Mouse (Mus musculus) hindbrain, embryonic 10.5 days (tissue): ENCODE data around the gene Pld1. TPM values are rescaled to one million over a fixed set of nuclear protein-coding genes. Genes with fewer than 3 reads are reported as not detected.

Experiments used
- DNase-seq: peaks from one replicate; pipeline ENCODE4 v3.0.0-alpha.2; 2017; ENCODE audit warnings: low spot score
- H3K27ac ChIP-seq: fragments of 300-500 bp; sonication (generic); 2 replicates; pipeline ENCODE4 v1.5.1; 2016; ENCODE audit warnings: mild to moderate bottlenecking, moderate library complexity
- H3K27me3 ChIP-seq: fragments of 300-500 bp; sonication (generic); 2 replicates; pipeline ENCODE4 v1.6.1; 2016; ENCODE audit warnings: mild to moderate bottlenecking; ENCODE audit not compliant: poor library complexity, insufficient read depth, severe bottlenecking
- H3K36me3 ChIP-seq: fragments of 300-500 bp; sonication (generic); 2 replicates; pipeline ENCODE4 v1.6.1; 2016; ENCODE audit warnings: mild to moderate bottlenecking, moderate library complexity
- H3K4me1 ChIP-seq: fragments of 300-500 bp; sonication (generic); replicated peaks from 2 replicates; pipeline ENCODE4 v1.6.1; 2016; ENCODE audit warnings: mild to moderate bottlenecking
- H3K4me3 ChIP-seq: fragments of 300-500 bp; sonication (generic); 2 replicates; pipeline ENCODE4 v1.5.1; 2016; ENCODE audit warnings: mild to moderate bottlenecking, moderate library complexity
- H3K9me3 ChIP-seq: fragments of 300-500 bp; sonication (generic); 2 replicates; pipeline ENCODE4 v1.6.1; 2016; ENCODE audit warnings: mild to moderate bottlenecking, moderate library complexity
- WGBS: fragments of 180-500 bp; shearing (Covaris S2); methylation state at CpG from one replicate; pipeline ENCODE4 v1.1.7; 2016; 5-methylcytosine and 5-hydroxymethylcytosine counted together
- polyA plus RNA-seq: library from polyadenylated mRNA; unstranded; fragments of >200 nt; fragmentation: Nextera tagmentation; extraction: Ambion mirVana; gene quantifications from 2 replicates; pipeline ENCODE4 v1.2.1, GENCODE M21; 2016

Pld1 gene
- 2.8 and 3.2 TPM in 2 replicates for polyA plus RNA-seq

DNA sequence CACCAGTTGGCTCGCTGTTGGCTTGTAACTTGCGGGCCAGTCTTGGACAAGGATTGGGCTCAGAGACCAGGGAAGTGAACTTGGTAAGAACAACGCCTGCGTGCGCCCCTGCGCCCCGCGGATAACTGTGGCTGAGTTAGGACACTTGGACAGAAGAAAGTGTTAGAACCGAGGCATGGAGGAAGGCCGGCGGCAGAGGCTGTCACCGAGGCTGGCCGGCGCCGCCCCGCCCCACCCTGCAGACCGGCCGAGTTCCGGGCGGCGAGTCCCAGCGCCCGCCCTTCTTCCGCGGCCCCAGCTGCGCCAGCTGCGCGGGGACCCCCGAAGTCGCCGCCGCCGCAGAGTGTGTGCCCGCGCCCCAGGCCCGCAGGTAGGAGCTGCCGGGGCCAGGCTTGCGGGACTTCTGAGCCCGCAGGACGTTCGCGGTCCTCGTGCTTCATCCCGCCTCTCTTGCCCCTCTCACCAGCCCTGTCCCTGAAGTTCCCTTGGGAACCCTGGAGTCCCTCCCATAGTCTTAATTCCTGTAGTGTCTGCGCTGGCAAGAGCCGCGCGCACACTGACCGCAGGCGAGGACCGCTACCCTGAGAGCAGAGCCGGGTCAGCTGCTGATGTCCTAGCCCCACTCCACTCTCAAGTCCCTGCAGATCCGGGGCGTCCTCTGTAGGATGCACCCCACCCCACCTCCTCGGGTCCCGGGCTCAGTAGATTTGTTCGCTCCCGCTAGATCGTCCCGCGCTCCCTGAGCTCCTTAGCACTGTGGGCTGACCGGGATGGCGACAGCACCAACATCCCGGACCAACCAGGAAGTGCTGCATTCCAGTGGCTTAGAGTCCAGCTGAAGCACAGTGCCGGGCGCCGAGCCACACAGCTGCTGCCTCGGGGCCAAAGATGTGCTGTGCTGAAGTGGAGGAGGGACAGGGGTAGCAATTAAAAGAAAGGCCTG lies at the start of gene Pld1:
Gene Pld1 (plus strand): TSS at position 315 of the 943 bp plus-strand sequence.
- Histone ChIP-seq H3K4me1 (peaks cover 21% of the 10 kb centered on the region), H3K27ac (peak within 1 kb of the TSS; percentile 83), H3K36me3 (no peaks in the 10 kb centered on the region), H3K9me3 (no peaks in the 10 kb centered on the region), H3K4me3 (peak within 1 kb of the TSS; percentile 64), H3K27me3 (peaks cover 26% of the 10 kb centered on the region)
- peak; percentile 71 for DNase-seq
- WGBS, result under 1% methylated on average over 68 of the region's 68 CpGs

GRCm38 (mm10) chr3:27896318-27896892 lies 42.1 kb upstream of the Pld1 start, which contains the start of gene Tmem212:
Gene Tmem212, minus strand, starts transcription at chr3:27896368.
- Histone ChIP-seq H3K4me3 (no peak within 1 kb of the TSS), H3K4me1 (0 out of 2 replicates have a peak, but pooled peaks cover 3% of the 10 kb centered on the region), H3K9me3 (no peaks in the 10 kb centered on the region), H3K36me3 (no peaks in the 10 kb centered on the region), H3K27ac (no peak within 1 kb of the TSS), H3K27me3 (no peaks in the 10 kb centered on the region)
- 74% methylated on average over 8 of the region's 8 CpGs for WGBS
- DNase-seq, result no peak

- no peaks in the 10 kb centered on the region for H3K9me3 ChIP-seq
- no peak overlapping the region for H3K4me3 ChIP-seq
- DNase-seq, result no peak
- no peaks in the 10 kb centered on the region for H3K4me1 ChIP-seq
- WGBS, result 82% methylated on average over 10 of the region's 10 CpGs
- H3K36me3 ChIP-seq, result no peaks in the 10 kb centered on the region
- H3K27me3 ChIP-seq, result no peaks in the 10 kb centered on the region
- no peak overlapping the region for H3K27ac ChIP-seq
Measured at GRCm38 (mm10) chr3:27898178-27898577, 40.3 kb upstream of the Pld1 start.

DNA sequence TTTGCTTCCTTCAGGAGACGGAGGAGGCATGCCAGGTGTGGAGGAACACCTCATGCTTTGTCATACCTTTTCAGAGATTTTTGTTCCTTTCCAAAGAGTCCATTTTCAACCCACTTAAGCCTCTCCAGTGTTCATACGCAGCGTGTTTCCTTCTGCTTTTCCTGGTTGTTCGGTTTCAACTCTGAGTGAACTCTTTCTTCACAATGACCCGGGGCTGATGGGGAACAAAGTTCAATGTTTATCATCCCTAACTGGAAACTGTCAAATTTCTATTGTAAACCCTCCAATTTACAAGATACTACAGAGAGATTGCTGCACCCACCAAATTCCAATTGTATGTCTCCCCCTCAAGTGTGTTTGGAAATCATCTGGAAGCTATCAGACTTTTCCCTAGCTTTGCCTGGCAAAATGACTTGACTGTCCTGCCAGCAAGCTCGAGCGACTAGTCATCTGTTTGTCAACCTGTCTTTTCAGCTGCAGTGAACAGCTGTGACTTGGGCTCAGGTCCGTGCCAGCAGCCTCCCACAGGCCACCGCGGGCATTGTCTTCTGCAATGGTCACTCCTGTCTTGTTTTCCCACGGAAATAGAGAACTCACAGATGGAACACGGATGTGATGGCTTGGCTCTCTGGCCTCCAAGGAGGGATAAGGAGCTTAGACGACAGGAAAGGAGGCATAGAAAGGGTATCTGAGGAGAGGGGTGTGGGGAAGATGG lies 39.3 kb upstream of the Pld1 start:
- H3K36me3 ChIP-seq, result no peaks in the 10 kb centered on the region
- H3K9me3 ChIP-seq, result no peaks in the 10 kb centered on the region
- H3K27me3 ChIP-seq, result no peaks in the 10 kb centered on the region
- WGBS, result 77% methylated on average over 13 of the region's 13 CpGs
- H3K4me3 ChIP-seq, result no peak overlapping the region
- no peak for DNase-seq
- no peak overlapping the region for H3K27ac ChIP-seq
- H3K4me1 ChIP-seq, result no peaks in the 10 kb centered on the region

DNA sequence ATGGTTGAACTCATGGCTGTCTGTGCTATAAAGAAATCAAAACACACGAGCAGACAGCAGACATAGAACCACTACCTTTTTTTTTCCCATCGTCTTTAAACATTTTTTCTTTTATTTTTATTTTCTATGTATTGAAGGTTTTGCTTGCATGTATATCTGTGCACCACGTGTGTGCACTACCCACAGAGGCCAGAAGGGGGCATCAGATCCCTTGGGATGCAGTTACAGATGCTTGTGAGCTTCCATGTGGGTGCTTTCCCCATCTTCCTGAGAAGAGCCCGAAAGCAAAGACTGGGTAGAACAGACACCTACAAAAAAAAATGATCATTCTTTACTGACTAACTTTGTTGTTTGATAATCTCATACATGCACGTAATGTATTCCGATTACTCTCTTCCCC lies 36.6 kb upstream of the Pld1 start:
- Histone ChIP-seq H3K4me3 (no peak overlapping the region), H3K36me3 (no peaks in the 10 kb centered on the region), H3K27me3 (no peaks in the 10 kb centered on the region), H3K4me1 (no peaks in the 10 kb centered on the region), H3K27ac (no peak overlapping the region), H3K9me3 (no peaks in the 10 kb centered on the region)
- no peak for DNase-seq
- WGBS, result 87% methylated on average over 6 of the region's 6 CpGs

DNA sequence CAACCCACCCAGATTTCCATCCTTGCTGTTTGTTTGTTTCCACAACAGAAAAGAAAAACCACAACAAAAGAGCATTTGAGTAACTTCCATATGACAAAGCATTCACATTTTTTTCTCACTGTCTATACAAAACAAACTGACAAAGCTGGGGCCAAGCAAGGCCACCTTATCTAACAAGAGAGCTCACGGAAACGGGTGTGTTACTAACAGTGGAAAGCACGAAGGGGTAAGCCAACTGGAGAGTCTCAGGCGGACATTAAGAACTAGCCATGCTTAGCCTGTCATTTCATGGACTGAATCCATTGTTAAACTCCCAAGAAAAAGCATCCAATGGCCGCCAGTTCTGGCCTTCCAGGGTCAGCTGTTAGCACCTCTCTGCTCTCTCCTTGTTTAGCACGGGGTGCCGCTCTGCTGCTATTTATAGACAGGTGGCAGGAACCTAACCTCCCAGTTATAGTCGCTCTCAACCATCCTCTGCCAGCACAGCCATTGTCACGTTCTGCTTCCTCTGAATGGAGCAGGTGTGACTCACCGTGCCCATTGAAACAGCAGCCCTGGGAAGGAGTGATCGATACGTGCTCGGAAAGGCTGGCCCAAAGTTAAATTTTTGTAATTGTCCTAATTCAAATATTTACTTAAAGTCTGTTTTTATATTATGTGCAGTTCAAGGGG lies 33.7 kb upstream of the Pld1 start:
- Histone ChIP-seq H3K36me3 (no peaks in the 10 kb centered on the region), H3K4me1 (no peaks in the 10 kb centered on the region), H3K9me3 (no peaks in the 10 kb centered on the region), H3K27me3 (no peaks in the 10 kb centered on the region), H3K4me3 (no peak overlapping the region), H3K27ac (no peak overlapping the region)
- 60% methylated on average over 13 of the region's 13 CpGs for WGBS
- no peak for DNase-seq

DNA sequence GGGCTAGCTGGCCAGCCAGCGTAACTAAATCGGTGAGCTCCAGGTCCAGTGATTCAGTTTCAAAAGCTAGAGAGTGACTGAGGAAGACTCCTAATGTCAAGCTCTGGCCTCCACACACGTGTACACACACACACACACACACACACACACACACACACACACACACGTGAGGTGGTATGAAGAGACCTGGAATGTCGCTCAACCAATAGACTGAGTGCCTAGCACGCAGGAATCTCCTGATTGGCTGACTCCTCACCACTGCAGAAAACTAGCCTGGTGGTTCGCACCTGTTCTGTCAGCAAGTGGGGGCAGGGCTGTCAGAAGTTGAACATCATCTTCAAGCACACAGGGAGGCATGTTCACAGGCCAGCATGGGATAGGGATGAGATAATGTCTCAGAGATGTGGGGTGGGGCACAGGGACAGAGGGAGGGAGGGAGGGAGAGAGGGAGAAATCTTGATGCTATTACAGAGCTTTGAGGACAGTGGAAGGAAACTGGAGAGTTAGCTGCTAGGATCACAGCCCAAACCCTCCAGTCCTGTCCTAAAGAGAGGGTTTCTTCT lies 31.8 kb upstream of the Pld1 start:
- no peaks in the 10 kb centered on the region for H3K4me1 ChIP-seq
- H3K27me3 ChIP-seq, result no peaks in the 10 kb centered on the region
- no peak for DNase-seq
- H3K36me3 ChIP-seq, result no peaks in the 10 kb centered on the region
- no peak overlapping the region for H3K4me3 ChIP-seq
- 74% methylated on average over 7 of the region's 7 CpGs for WGBS
- H3K27ac ChIP-seq, result no peak overlapping the region
- no peaks in the 10 kb centered on the region for H3K9me3 ChIP-seq

GRCm38 (mm10) chr3:27907301-27907700 lies 31.2 kb upstream of the Pld1 start:
- Histone ChIP-seq H3K4me3 (no peak overlapping the region), H3K27me3 (no peaks in the 10 kb centered on the region), H3K27ac (no peak overlapping the region), H3K4me1 (no peaks in the 10 kb centered on the region), H3K36me3 (no peaks in the 10 kb centered on the region), H3K9me3 (no peaks in the 10 kb centered on the region)
- WGBS, result 76% methylated on average over 2 of the region's 2 CpGs
- DNase-seq, result no peak

DNA sequence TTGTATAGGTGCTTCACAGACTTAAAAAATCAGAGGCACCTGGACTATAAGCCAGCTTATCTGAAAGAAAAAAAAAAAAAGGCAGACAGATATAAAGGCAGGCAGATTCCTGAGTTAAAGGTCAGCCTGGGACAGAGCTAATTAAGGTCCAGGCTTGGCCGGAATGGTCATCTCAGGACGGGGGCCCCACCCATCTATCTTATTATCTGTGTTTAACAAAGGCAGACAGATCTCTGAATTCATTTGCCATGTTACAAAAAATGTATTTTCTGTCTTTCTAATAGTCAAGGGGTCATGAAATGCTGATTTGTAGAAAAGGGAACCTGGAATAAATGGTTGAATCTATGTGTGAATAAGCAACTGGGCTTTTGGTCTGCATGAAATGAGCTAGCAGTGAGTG lies 30.2 kb upstream of the Pld1 start:
- Histone ChIP-seq H3K36me3 (no peaks in the 10 kb centered on the region), H3K4me3 (no peak overlapping the region), H3K27ac (no peak overlapping the region), H3K4me1 (no peaks in the 10 kb centered on the region), H3K9me3 (no peaks in the 10 kb centered on the region), H3K27me3 (no peaks in the 10 kb centered on the region)
- DNase-seq, result no peak
- WGBS, result 85% methylated on average over 2 of the region's 2 CpGs

- no peaks in the 10 kb centered on the region for H3K27me3 ChIP-seq
- 0 out of 2 replicates have a peak, but pooled peaks cover 4% of the 10 kb centered on the region for H3K9me3 ChIP-seq
- H3K27ac ChIP-seq, result no peak overlapping the region
- WGBS, result 94% methylated on average over 3 of the region's 3 CpGs
- H3K36me3 ChIP-seq, result no peaks in the 10 kb centered on the region
- no peak for DNase-seq
- H3K4me3 ChIP-seq, result no peak overlapping the region
- H3K4me1 ChIP-seq, result no peaks in the 10 kb centered on the region
Measured at GRCm38 (mm10) chr3:27909016-27909415, 29.5 kb upstream of the Pld1 start.

- Histone ChIP-seq H3K27ac (no peak overlapping the region), H3K27me3 (no peaks in the 10 kb centered on the region), H3K4me1 (no peaks in the 10 kb centered on the region), H3K9me3 (peaks cover 10% of the 10 kb centered on the region; the same call in 1 of the 2 replicates), H3K36me3 (no peaks in the 10 kb centered on the region), H3K4me3 (no peak overlapping the region)
- 84% methylated on average over 14 of the region's 14 CpGs for WGBS
- DNase-seq, result no peak
Measured at GRCm38 (mm10) chr3:27918656-27919436, 19.6 kb upstream of the Pld1 start.
